Mouse (Mus musculus) T-helper 2 cell (primary cell): Measurements from ENCODE around the gene Abhd18.
"Not testable (repeated sequence)": the region's sequence is repeated elsewhere in the genome, so short reads cannot be mapped to it uniquely, and the experiment has no call there.

ENCODE experiments used
- in situ Hi-C: fragments of 300-600 bp; cut with MboI, MseI; formaldehyde crosslinking; loops from one replicate; pipeline ENCODE4 v1.15.1; 2025; ENCODE audit warnings: high pct_unique_total_duplicates

Gene Abhd18

GRCm38 (mm10) chr3:40846957-40847017 is at the start of gene Abhd18:
Gene Abhd18, plus strand, starts transcription at chr3:40846970.
- in situ Hi-C loops = not testable (repeated sequence)

DNA sequence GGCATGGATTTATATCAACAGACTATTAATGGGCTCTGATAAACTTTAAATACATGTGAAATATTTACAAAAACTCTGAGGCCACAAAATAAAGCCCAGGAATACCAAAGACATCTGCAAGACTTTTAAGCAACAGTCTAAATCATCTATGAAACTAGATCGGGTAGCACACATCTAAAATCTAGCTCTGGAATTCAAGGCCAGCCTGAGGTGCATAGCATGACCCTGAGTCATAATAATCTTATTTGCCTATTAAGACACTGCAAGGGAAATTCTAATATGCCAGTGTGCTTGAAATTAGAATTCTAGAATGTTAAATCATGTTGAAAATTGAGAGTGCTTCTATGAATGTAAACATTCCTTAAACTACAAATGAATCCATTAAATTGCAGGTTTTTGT is 48.7 kb upstream of the Abhd18 start:
- in situ Hi-C loops = no loop called here

- in situ Hi-C loops = no loop called here
These were observed 48.3 kb upstream of the Abhd18 start for GRCm38 (mm10) chr3:40798500-40798899.

GRCm38 (mm10) chr3:40799530-40800372 is 47.0 kb upstream of the Abhd18 start, which contains the start of gene Plk4:
Gene Plk4, plus strand, starts transcription at chr3:40800019.
- in situ Hi-C loops = no loop called here

GRCm38 (mm10) chr3:40800373-40800823 is 46.4 kb upstream of the Abhd18 start:
- in situ Hi-C loops = no loop called here

GRCm38 (mm10) chr3:40806871-40807270 is 39.9 kb upstream of the Abhd18 start:
- in situ Hi-C loops = no loop called here

- in situ Hi-C loops = no loop called here
These were observed 38.1 kb upstream of the Abhd18 start for GRCm38 (mm10) chr3:40808686-40809085.

GRCm38 (mm10) chr3:40809894-40810293 is 36.9 kb upstream of the Abhd18 start:
- in situ Hi-C loops = no loop called here

DNA sequence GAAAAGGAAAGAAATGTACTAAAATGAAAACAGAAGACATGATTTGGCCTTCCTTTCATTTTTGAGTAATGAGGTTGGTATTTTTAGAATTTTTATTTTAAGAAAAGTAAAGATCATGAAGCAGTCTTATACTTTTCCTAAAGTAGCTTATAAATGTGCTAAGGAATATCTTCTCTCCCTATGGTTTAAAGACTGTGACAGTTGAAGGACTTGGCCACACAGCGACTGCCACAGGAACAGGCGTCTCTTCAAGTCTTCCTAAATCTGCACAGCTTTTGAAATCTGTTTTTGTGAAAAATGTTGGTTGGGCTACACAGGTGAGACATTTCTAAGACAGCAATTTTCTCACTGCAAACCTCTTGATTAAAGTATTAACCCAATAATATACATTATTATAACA is 33.5 kb upstream of the Abhd18 start:
- in situ Hi-C loops = no loop called here

DNA sequence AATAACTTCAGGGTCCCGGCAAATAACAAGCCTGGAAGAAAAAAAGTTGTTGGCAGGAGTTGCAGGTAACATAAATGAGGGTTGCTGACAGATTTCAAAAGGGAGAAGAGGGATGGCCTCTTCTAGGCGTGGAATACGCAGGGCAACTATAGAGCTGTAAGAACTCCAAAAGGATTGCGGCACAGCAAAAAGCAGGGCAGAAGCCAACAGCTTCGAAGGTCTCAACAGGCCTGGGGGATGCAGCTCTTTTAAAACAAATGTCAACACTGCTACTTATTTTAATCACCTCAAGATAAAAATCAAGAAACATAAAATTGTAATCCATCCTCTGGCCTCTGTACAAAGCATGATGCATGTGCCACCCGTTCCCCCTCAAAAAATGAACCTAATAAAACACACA is 1.2 kb upstream of the Abhd18 start:
- in situ Hi-C loops = not testable (repeated sequence)

GRCm38 (mm10) chr3:40846473-40846956 is 255 bp upstream of the Abhd18 start, which contains the start of gene Mfsd8:
Gene Mfsd8, minus strand, starts transcription at chr3:40846886.
- in situ Hi-C loops = not testable (repeated sequence)

DNA sequence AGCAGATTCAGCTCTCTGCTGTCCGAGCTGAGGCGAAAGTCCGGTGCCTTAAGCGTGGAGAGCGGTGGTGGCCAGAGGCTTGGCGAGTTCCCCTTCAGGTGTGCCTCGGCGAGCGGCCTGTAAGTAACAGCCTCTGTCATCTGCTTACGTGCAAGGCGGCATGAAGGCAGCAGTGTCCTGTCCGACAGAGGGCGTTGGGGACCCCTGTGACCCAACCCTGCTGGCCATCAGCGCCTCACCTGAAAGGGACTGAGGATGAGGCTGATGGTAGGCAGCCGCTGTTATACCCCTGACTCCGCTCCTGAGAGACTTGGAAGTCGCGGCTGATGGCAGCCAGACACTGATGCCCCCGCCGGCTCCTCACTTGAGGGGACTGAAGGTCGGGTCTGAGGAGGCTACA is 248 bp downstream of the Abhd18 start:
- in situ Hi-C loops = not testable (repeated sequence)

GRCm38 (mm10) chr3:40847936-40848335 is 1.2 kb downstream of the Abhd18 start:
- in situ Hi-C loops = not testable (repeated sequence)

GRCm38 (mm10) chr3:40853123-40853738 is 6.5 kb downstream of the Abhd18 start:
- in situ Hi-C loops = not testable (repeated sequence)

GRCm38 (mm10) chr3:40893816-40894258 is 47.1 kb downstream of the Abhd18 start:
- in situ Hi-C loops = not testable (repeated sequence)

DNA sequence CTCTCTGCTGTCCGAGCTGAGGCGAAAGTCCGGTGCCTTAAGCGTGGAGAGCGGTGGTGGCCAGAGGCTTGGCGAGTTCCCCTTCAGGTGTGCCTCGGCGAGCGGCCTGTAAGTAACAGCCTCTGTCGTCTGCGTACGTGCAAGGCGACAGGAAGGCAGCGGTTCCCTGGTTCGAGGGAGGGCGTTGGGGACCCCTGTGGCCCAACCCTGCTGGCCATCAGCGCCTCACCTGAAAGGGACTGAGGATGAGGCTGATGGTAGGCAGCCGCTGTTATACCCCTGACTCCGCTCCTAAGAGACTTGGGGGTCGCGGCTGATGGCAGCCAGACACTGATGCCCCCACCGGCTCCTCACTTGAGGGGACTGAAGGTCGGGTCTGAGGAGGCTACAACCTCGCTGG is 47.6 kb downstream of the Abhd18 start:
- in situ Hi-C loops = not testable (repeated sequence)

GRCm38 (mm10) chr3:40902443-40902842 is 55.7 kb downstream of the Abhd18 start, which contains the start of gene 1700034I23Rik:
Gene 1700034I23Rik, minus strand, starts transcription at chr3:40902543.
- in situ Hi-C loops = loop anchor here (5.0 kb wide), 1 partner anchor 45 kb away; no protein-coding TSS in a partner anchor

DNA sequence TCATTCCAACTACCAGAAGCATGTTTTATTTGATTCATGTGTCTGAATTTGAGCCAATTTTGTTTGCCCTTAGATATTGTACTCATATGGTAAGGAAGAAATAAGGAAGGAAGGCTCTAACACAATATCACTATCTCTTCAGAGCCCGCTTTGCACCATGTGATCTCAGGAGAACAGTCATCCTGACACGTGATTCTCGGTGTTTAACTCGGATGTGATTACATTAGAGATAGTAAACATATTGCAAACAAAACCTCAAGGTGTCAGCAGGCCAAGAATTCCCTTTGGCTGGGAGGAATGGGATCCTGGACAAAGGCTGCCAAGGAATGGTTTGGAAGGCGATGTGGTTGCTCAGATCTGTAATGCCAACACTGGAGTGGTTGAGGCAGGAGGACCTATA is 91.4 kb downstream of the Abhd18 start:
- in situ Hi-C loops = no loop called here

- in situ Hi-C loops = no loop called here
These were observed 91.8 kb downstream of the Abhd18 start for GRCm38 (mm10) chr3:40938592-40938991.

DNA sequence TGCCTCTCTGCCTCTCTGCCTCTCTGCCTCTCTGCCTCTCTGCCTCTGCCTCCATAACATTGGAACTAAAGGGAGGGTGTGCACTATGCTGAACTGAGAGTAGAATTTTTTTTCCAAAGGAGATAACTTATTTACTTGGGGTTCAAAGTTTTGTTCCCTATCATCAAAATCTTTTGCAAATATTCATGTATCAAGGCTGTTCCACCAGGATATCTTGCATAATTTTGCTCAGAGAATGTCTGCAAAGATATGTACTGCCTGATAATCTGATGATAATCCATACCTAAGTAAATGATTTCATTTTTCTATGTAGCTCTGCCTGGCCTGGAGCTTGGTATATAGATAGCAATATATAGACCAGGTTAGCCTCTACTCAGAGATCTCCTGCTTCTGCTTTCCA is 92.2 kb downstream of the Abhd18 start:
- in situ Hi-C loops = no loop called here

DNA sequence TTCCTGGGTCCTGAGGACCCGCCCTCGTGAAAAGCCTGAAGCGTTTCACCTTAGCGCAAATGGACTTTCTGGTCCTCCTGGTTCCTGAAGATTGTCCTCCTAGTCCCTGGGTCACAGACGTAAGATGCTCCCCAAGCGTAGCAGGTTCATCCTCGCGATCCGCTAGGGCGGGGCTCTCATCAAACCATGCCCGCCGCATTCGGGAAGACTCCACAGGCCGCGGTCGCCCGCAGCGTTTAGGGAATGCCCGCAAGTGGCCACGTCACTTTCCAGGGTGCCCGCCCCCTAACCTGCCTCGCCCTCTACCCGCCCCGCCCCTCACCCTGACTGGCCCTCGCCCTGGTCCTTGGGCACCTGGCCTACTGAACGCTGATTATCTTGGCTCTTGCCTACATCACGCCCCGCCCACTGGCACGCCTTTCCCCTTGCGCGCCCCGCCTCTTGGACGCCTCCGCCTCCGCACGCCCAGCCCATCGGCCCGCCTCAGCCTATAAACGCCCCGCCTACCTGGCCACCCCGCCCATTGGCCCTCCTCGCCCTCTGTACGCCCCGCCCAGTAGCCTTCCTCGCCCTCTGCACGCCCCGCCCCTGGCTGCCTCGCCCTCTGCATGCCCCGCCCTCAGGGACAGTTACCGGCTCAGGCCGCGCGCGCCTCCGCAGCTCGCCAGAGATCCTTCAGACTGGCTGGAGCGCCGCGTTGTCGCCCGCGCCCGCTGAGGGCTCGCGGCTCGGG is 102.6 kb downstream of the Abhd18 start, which contains the start of gene Larp1b:
Larp1b (plus strand) TSS at position 659 of the 733 bp plus-strand sequence.
- in situ Hi-C loops = no loop called here

- in situ Hi-C loops = loop anchor here (25.0 kb wide), 1 partner anchor 413 kb away; the partner anchor contains the start of gene Intu
These were observed 103.3 kb downstream of the Abhd18 start for GRCm38 (mm10) chr3:40949903-40950600.
